Mouse (Mus musculus) MEL (cell line): ENCODE data around the gene Epha3. TPM values are rescaled to one million over a fixed set of nuclear protein-coding genes. Genes with fewer than 3 reads are reported as not detected.

Source experiments
- DNase-seq: peaks from one replicate; pipeline ENCODE4 v3.0.0; 2011; ENCODE audit warnings: low read depth, low spot score
- H3K27ac ChIP-seq: 2 replicates; pipeline ENCODE4 v1.5.1; 2012; ENCODE audit warnings: low read depth, mild to moderate bottlenecking, control low read depth, low read length, moderate library complexity; ENCODE audit not compliant: control insufficient read depth
- H3K27me3 ChIP-seq, 2 experiments: fragments of 150-350 bp in 1 of 2; sonication (generic) in 1 of 2; 2 replicates each; pipeline ENCODE4 v1.6.1; 2012; ENCODE audit warnings: low read length in 2 of 2, mild to moderate bottlenecking in 2 of 2, improper control_type of control experiment in 1 of 2, moderate library complexity in 1 of 2; ENCODE audit not compliant: insufficient read depth in 2 of 2, control insufficient read depth in 1 of 2
- H3K36me3 ChIP-seq, 2 experiments: 2 replicates each; pipeline ENCODE4 v1.6.1; 2012 to 2014; ENCODE audit warnings: low read length in 2 of 2, improper control_type of control experiment in 1 of 2, inconsistent platforms in 1 of 2, mild to moderate bottlenecking in 1 of 2; ENCODE audit not compliant: insufficient read depth in 2 of 2, control insufficient read depth in 1 of 2
- H3K4me1 ChIP-seq, 2 experiments: fragments of 150-350 bp in 1 of 2; sonication (generic) in 1 of 2; 2 replicates each; pipeline ENCODE4 v1.6.1; 2012; ENCODE audit warnings: low read length in 2 of 2, improper control_type of control experiment in 1 of 2, mild to moderate bottlenecking in 1 of 2; ENCODE audit not compliant: insufficient read depth in 2 of 2, control insufficient read depth in 1 of 2
- H3K4me3 ChIP-seq, 2 experiments: fragments of 150-350 bp in 1 of 2; sonication (generic) in 1 of 2; 2 replicates each; pipeline ENCODE4 v1.5.1; 2012; ENCODE audit warnings: low read depth in 2 of 2, low read length in 2 of 2, mild to moderate bottlenecking in 2 of 2, moderate library complexity in 2 of 2, control low read depth in 1 of 2, improper control_type of control experiment in 1 of 2; ENCODE audit not compliant: control insufficient read depth in 1 of 2, insufficient read depth in 1 of 2
- H3K79me2 ChIP-seq: 2 replicates; pipeline ENCODE4 v1.6.1; 2012; ENCODE audit warnings: mild to moderate bottlenecking, low read length, moderate library complexity; ENCODE audit not compliant: control insufficient read depth, poor library complexity, insufficient read depth
- H3K9ac ChIP-seq: 2 replicates; pipeline ENCODE4 v1.6.1; 2012; ENCODE audit warnings: low read depth, mild to moderate bottlenecking, control low read depth, low read length, moderate library complexity; ENCODE audit not compliant: control insufficient read depth, poor library complexity, severe bottlenecking
- H3K9me3 ChIP-seq: fragments of 150-350 bp; sonication (generic); replicated peaks from 2 replicates; pipeline ENCODE4 v1.6.1; 2012; ENCODE audit warnings: mild to moderate bottlenecking, low read length, improper control_type of control experiment, moderate library complexity; ENCODE audit not compliant: insufficient read depth
- BHLHE40 ChIP-seq: IDR thresholded peaks from 2 replicates; pipeline ENCODE4 v1.6.1; 2012; ENCODE audit warnings: low read depth, mild to moderate bottlenecking, inconsistent platforms, low read length, improper control_type of control experiment, borderline replicate concordance
- CHD2 ChIP-seq: IDR thresholded peaks from 2 replicates; pipeline ENCODE4 v1.6.1; 2011; ENCODE audit warnings: low read length, improper control_type of control experiment
- CTCF ChIP-seq, 3 experiments: IDR thresholded peaks in 2 of 3; conservative IDR thresholded peaks in 1 of 3; 2 replicates each; pipeline ENCODE4 v1.5.1; 2011 to 2012; ENCODE audit warnings: low read length in 3 of 3, low read depth in 2 of 3, mild to moderate bottlenecking in 2 of 3, improper control_type of control experiment in 1 of 3, inconsistent platforms in 1 of 3, mixed read lengths in 1 of 3, moderate library complexity in 1 of 3; ENCODE audit not compliant: control insufficient read depth in 1 of 3, insufficient read depth in 1 of 3, poor library complexity in 1 of 3, severe bottlenecking in 1 of 3
- ELF1 ChIP-seq: IDR thresholded peaks from 2 replicates; pipeline ENCODE4 v1.6.1; 2014; ENCODE audit warnings: low read depth, mild to moderate bottlenecking, inconsistent platforms, low read length, improper control_type of control experiment, moderate library complexity
- EP300 ChIP-seq, 2 experiments: IDR thresholded peaks; 2 replicates each; pipeline ENCODE4 v1.6.1; 2011; ENCODE audit warnings: improper control_type of control experiment in 2 of 2, low read length in 2 of 2, low read depth in 1 of 2, mild to moderate bottlenecking in 1 of 2
- GATA1 ChIP-seq: IDR thresholded peaks from 2 replicates; pipeline ENCODE4 v1.6.1; 2011; ENCODE audit warnings: low read depth, low read length, improper control_type of control experiment
- HCFC1 ChIP-seq: IDR thresholded peaks from 2 replicates; pipeline ENCODE4 v1.6.1; 2012; ENCODE audit warnings: low read depth, mild to moderate bottlenecking, inconsistent platforms, low read length, improper control_type of control experiment, moderate library complexity
- JUND ChIP-seq: IDR thresholded peaks from 2 replicates; pipeline ENCODE4 v1.6.1; 2011; ENCODE audit warnings: low read depth, mild to moderate bottlenecking, improper control_type of control experiment, low read length
- MAFK ChIP-seq: IDR thresholded peaks from 2 replicates; pipeline ENCODE4 v1.6.1; 2011; ENCODE audit warnings: low read depth, mild to moderate bottlenecking, low read length, improper control_type of control experiment, borderline replicate concordance
- MAX ChIP-seq: IDR thresholded peaks from 2 replicates; pipeline ENCODE4 v1.6.1; 2011; ENCODE audit warnings: low read length, improper control_type of control experiment
- MYC ChIP-seq: IDR thresholded peaks from 2 replicates; pipeline ENCODE4 v1.6.1; 2011; ENCODE audit warnings: low read depth, mild to moderate bottlenecking, low read length, improper control_type of control experiment, moderate library complexity
- RAD21 ChIP-seq: IDR thresholded peaks from 2 replicates; pipeline ENCODE4 v1.6.1; 2011; ENCODE audit warnings: mild to moderate bottlenecking, low read depth, low read length, improper control_type of control experiment
- RCOR1 ChIP-seq: IDR thresholded peaks from 2 replicates; pipeline ENCODE4 v1.6.1; 2012; ENCODE audit warnings: low read depth, mild to moderate bottlenecking, inconsistent platforms, low read length, improper control_type of control experiment
- TAL1 ChIP-seq: IDR thresholded peaks from 2 replicates; pipeline ENCODE4 v1.6.1; 2012; ENCODE audit warnings: mild to moderate bottlenecking, inconsistent platforms, low read length, moderate library complexity, mixed read lengths
- TBP ChIP-seq: IDR thresholded peaks from 2 replicates; pipeline ENCODE4 v1.8.0; 2011; ENCODE audit warnings: low read depth, low read length, improper control_type of control experiment
- TCF12 ChIP-seq: IDR thresholded peaks from 2 replicates; pipeline ENCODE4 v1.6.1; 2014; ENCODE audit warnings: low read depth, mild to moderate bottlenecking, inconsistent platforms, low read length, improper control_type of control experiment, moderate library complexity
- UBTF ChIP-seq: IDR thresholded peaks from 2 replicates; pipeline ENCODE4 v1.6.1; 2012; ENCODE audit warnings: low read depth, mild to moderate bottlenecking, inconsistent platforms, low read length, improper control_type of control experiment, moderate library complexity, borderline replicate concordance; ENCODE audit not compliant: insufficient read depth
- USF2 ChIP-seq, 2 experiments: IDR thresholded peaks; 2 replicates each; pipeline ENCODE4 v1.6.1; 2011 to 2012; ENCODE audit warnings: improper control_type of control experiment in 2 of 2, low read length in 2 of 2, borderline replicate concordance in 1 of 2, inconsistent platforms in 1 of 2, low read depth in 1 of 2, mild to moderate bottlenecking in 1 of 2; ENCODE audit not compliant: insufficient read depth in 1 of 2
- ZC3H11A ChIP-seq: IDR thresholded peaks from 2 replicates; pipeline ENCODE4 v1.6.1; 2012; ENCODE audit warnings: low read depth, mild to moderate bottlenecking, inconsistent platforms, low read length, improper control_type of control experiment
- ZKSCAN1 ChIP-seq: IDR thresholded peaks from 2 replicates; pipeline ENCODE4 v1.6.1; 2012; ENCODE audit warnings: low read depth, mild to moderate bottlenecking, inconsistent platforms, low read length, improper control_type of control experiment, moderate library complexity
- polyA plus RNA-seq, 2 experiments: library from polyadenylated mRNA; stranded (reverse) in 1 of 2; unstranded in 1 of 2; fragments of >175 nt in 1 of 2; fragments of >200 nt in 1 of 2; gene quantifications; 2 replicates each; pipeline versions ENCODE4 v1.2.1 to v1.2.4; 2012; ENCODE audit warnings: low replicate concordance in 2 of 2, low read depth in 1 of 2; ENCODE audit not compliant: insufficient read length in 2 of 2, insufficient read depth in 1 of 2, missing spikeins in 1 of 2
- total RNA-seq: library from RNA; depleted of rRNA; stranded (reverse); fragments of 300-350 nt; gene quantifications from 2 replicates; pipeline ENCODE4 v1.2.3, GENCODE M21; 2012

Epha3 gene
- total and polyA plus RNA-seq, 3 experiments = not detected

- H3K4me3 ChIP-seq = no peak overlapping the region
Observed at GRCm38 (mm10) chr16:63747817-63748216, 116.2 kb downstream of the Epha3 start.

GRCm38 (mm10) chr16:63745465-63745864, 118.5 kb downstream of the Epha3 start:
- no peaks in the 10 kb centered on the region; a peak in 1 of 4 replicates for H3K27me3 ChIP-seq

More at GRCm38 (mm10) chr16:63747817-63748216, 116.2 kb downstream of the Epha3 start:
- Histone ChIP-seq H3K4me1 (no peaks in the 10 kb centered on the region), H3K9ac (no peak overlapping the region), H3K36me3 (no peaks in the 10 kb centered on the region), H3K79me2 (no peaks in the 10 kb centered on the region), H3K27ac (no peak overlapping the region), H3K27me3 (no peaks in the 10 kb centered on the region; a peak in 1 of 4 replicates), H3K9me3 (no peaks in the 10 kb centered on the region)
- no peak for DNase-seq
- TF ChIP-seq UBTF = no peak
- TF ChIP-seq JUND = no peak
- TF ChIP-seq MAX = no peak
- TF ChIP-seq TBP = no peak
- no peak for TF ChIP-seq TCF12
- TF ChIP-seq CTCF (IDR thresholded peaks at IDR 0.05 in 2 of 3, conservative IDR thresholded peaks at IDR 0.05 in 1 of 3; ENCODE audit: control insufficient read depth in 1 of 3, insufficient read depth in 1 of 3, low read depth in 2 of 3, low read length in 3 of 3, poor library complexity in 1 of 3, severe bottlenecking in 1 of 3) = no peak
- no peak for TF ChIP-seq ZKSCAN1
- TF ChIP-seq BHLHE40 = no peak
- TF ChIP-seq MYC = no peak
- TF ChIP-seq TAL1 = no peak
- no peak for TF ChIP-seq RCOR1
- TF ChIP-seq GATA1 = no peak
- no peak for TF ChIP-seq HCFC1
- no peak for TF ChIP-seq ELF1
- no peak for TF ChIP-seq ZC3H11A
- TF ChIP-seq MAFK = no peak

More at GRCm38 (mm10) chr16:63745465-63745864, 118.5 kb downstream of the Epha3 start:
- TF ChIP-seq CTCF (IDR thresholded peaks at IDR 0.05 in 2 of 3, conservative IDR thresholded peaks at IDR 0.05 in 1 of 3; ENCODE audit: control insufficient read depth in 1 of 3, insufficient read depth in 1 of 3, low read depth in 2 of 3, low read length in 3 of 3, poor library complexity in 1 of 3, severe bottlenecking in 1 of 3) = no peak
- no peak for TF ChIP-seq HCFC1
- no peak for TF ChIP-seq RAD21
- no peak for TF ChIP-seq TBP
- TF ChIP-seq CHD2 = no peak
- no peak for TF ChIP-seq TAL1
- no peak for TF ChIP-seq MYC
- TF ChIP-seq USF2 (IDR thresholded peaks at IDR 0.05; ENCODE audit: borderline replicate concordance in 1 of 2, insufficient read depth in 1 of 2, low read depth in 1 of 2, low read length in 2 of 2) = no peak
- TF ChIP-seq GATA1 = no peak
- TF ChIP-seq EP300 (IDR thresholded peaks at IDR 0.05; ENCODE audit: low read depth in 1 of 2, low read length in 2 of 2) = no peak
- TF ChIP-seq MAFK = no peak
- no peak for TF ChIP-seq UBTF
- Histone ChIP-seq H3K79me2 (no peaks in the 10 kb centered on the region), H3K27ac (no peak overlapping the region), H3K4me1 (no peaks in the 10 kb centered on the region), H3K4me3 (no peak overlapping the region), H3K9me3 (no peaks in the 10 kb centered on the region), H3K36me3 (no peaks in the 10 kb centered on the region), H3K9ac (no peak overlapping the region)
- DNase-seq = no peak
